Mouse (Mus musculus) CH12.LX (cell line): ENCODE data around the gene Runx2. TPM values are rescaled to one million over a fixed set of nuclear protein-coding genes. Genes with fewer than 3 reads are reported as not detected.

Experiments
- DNase-seq: peaks from one replicate; pipeline ENCODE4 v3.0.0-alpha.2; 2013; ENCODE audit errors: extremely low read depth
- H3K27ac ChIP-seq: 2 replicates; pipeline ENCODE4 v1.5.1; 2012; ENCODE audit warnings: low read depth, mild to moderate bottlenecking, control low read depth, moderate library complexity; ENCODE audit not compliant: insufficient read depth
- H3K27me3 ChIP-seq: replicated peaks from 2 replicates; pipeline ENCODE3; 2012; ENCODE audit warnings: inconsistent platforms
- H3K36me3 ChIP-seq, 2 experiments: replicated peaks in 1 of 2; 2 replicates each; pipeline versions ENCODE3 to v1.6.1; 2012; ENCODE audit warnings: inconsistent platforms in 1 of 2, low read length in 1 of 2, mild to moderate bottlenecking in 1 of 2, mixed read lengths in 1 of 2, moderate library complexity in 1 of 2; ENCODE audit not compliant: control insufficient read depth in 1 of 2, insufficient read depth in 1 of 2
- H3K4me1 ChIP-seq, 2 experiments: 2 replicates each; pipeline ENCODE4 v1.6.1; 2012; ENCODE audit warnings: inconsistent platforms in 1 of 2, moderate library complexity in 1 of 2; ENCODE audit not compliant: insufficient read depth in 2 of 2, control insufficient read depth in 1 of 2
- H3K4me2 ChIP-seq: 2 replicates; pipeline ENCODE4 v1.6.1; 2012; ENCODE audit warnings: low read depth, mild to moderate bottlenecking, control low read depth; ENCODE audit not compliant: poor library complexity, insufficient read depth, severe bottlenecking
- H3K4me3 ChIP-seq, 3 experiments: fragments of 150-350 bp in 1 of 3; sonication (generic) in 1 of 3; replicated peaks in 1 of 3; 2 replicates each; pipeline versions ENCODE3 to v1.5.1; 2011 to 2012; ENCODE audit warnings: low read depth in 2 of 3, low read length in 2 of 3, mild to moderate bottlenecking in 2 of 3, moderate library complexity in 2 of 3, control low read depth in 1 of 3, improper control_type of control experiment in 1 of 3, inconsistent platforms in 1 of 3, mixed read lengths in 1 of 3; ENCODE audit not compliant: poor library complexity in 1 of 3
- H3K79me2 ChIP-seq: replicated peaks from 2 replicates; pipeline ENCODE4 v1.6.1; 2012; ENCODE audit warnings: mild to moderate bottlenecking, moderate library complexity; ENCODE audit not compliant: control insufficient read depth, poor library complexity, insufficient read depth, severe bottlenecking; ENCODE audit errors: extremely low read depth
- H3K9ac ChIP-seq: 2 replicates; pipeline ENCODE4 v1.6.1; 2012; ENCODE audit warnings: low read depth, mild to moderate bottlenecking, control low read depth, moderate library complexity; ENCODE audit not compliant: insufficient read depth
- H3K9me3 ChIP-seq: replicated peaks from 2 replicates; pipeline ENCODE3; 2012; ENCODE audit warnings: low read length, inconsistent platforms, mixed read lengths
- EP300 ChIP-seq: IDR thresholded peaks from 2 replicates; pipeline ENCODE4 v1.6.1; 2011; ENCODE audit warnings: low read length, improper control_type of control experiment
- GABPA ChIP-seq: IDR thresholded peaks from 2 replicates; pipeline ENCODE4 v1.6.1; 2012; ENCODE audit warnings: low read depth, low read length, improper control_type of control experiment, inconsistent platforms; ENCODE audit not compliant: insufficient replicate concordance
- IRF4 ChIP-seq: IDR thresholded peaks from 2 replicates; pipeline ENCODE4 v1.6.1; 2014; ENCODE audit warnings: low read depth, mild to moderate bottlenecking, inconsistent platforms, low read length, improper control_type of control experiment
- JUN ChIP-seq: IDR thresholded peaks from 2 replicates; pipeline ENCODE4 v1.6.1; 2011; ENCODE audit warnings: low read depth, mild to moderate bottlenecking, low read length, improper control_type of control experiment, moderate library complexity; ENCODE audit not compliant: insufficient read depth
- MAX ChIP-seq: IDR thresholded peaks from 2 replicates; pipeline ENCODE4 v1.6.1; 2011; ENCODE audit warnings: low read length, improper control_type of control experiment
- MXI1 ChIP-seq: IDR thresholded peaks from 2 replicates; pipeline ENCODE4 v1.6.1; 2011; ENCODE audit warnings: mild to moderate bottlenecking, low read depth, low read length, improper control_type of control experiment
- NELFE ChIP-seq: IDR thresholded peaks from 2 replicates; pipeline ENCODE4 v1.6.1; 2011; ENCODE audit warnings: low read depth, low read length, improper control_type of control experiment
- POLR2AphosphoS2 ChIP-seq: IDR thresholded peaks from 2 replicates; pipeline ENCODE4 v1.6.1; 2011; ENCODE audit warnings: low read depth, low read length, improper control_type of control experiment
- TCF12 ChIP-seq: IDR thresholded peaks from 2 replicates; pipeline ENCODE4 v1.6.1; 2014; ENCODE audit warnings: low read depth, mild to moderate bottlenecking, inconsistent platforms, low read length, improper control_type of control experiment
- UBTF ChIP-seq: IDR thresholded peaks from 2 replicates; pipeline ENCODE4 v1.6.1; 2012; ENCODE audit warnings: low read depth, mild to moderate bottlenecking, inconsistent platforms, low read length, improper control_type of control experiment, moderate library complexity
- USF2 ChIP-seq: conservative IDR thresholded peaks from 2 replicates; pipeline ENCODE4 v1.6.1; 2011; ENCODE audit warnings: low read depth, low read length, improper control_type of control experiment
- ZC3H11A ChIP-seq: IDR thresholded peaks from 2 replicates; pipeline ENCODE4 v1.6.1; 2012; ENCODE audit warnings: low read depth, mild to moderate bottlenecking, inconsistent platforms, low read length, improper control_type of control experiment
- dilution Hi-C: fragments of 300-500 bp; cut with MboI; formaldehyde crosslinking; loops from 2 replicates; pipeline ENCODE4 v1.14.3; 2020; ENCODE audit warnings: low sequenced_read_pairs; ENCODE audit not compliant: extremely low pct_unique_long_range_greater_than_20kb, extremely low pct_ligation_motif_present
- in situ Hi-C: fragments of 300-500 bp; cut with MboI; formaldehyde crosslinking; loops from 3 replicates; pipeline ENCODE4 v1.14.3; 2019; ENCODE audit warnings: low sequenced_read_pairs, low pct_ligation_motif_present, low pct_unique_long_range_greater_than_20kb, mixed read lengths
- polyA plus RNA-seq: library from polyadenylated mRNA; unstranded; fragments of >175 nt; gene quantifications from 2 replicates; pipeline ENCODE4 v1.2.1, GENCODE M21; 2012; ENCODE audit warnings: low read depth; ENCODE audit not compliant: insufficient read length
- total RNA-seq, 2 experiments: library from RNA; depleted of rRNA; stranded (reverse); fragments of 300-350 nt in 1 of 2; fragments of >200 nt in 1 of 2; gene quantifications; 2 replicates each; pipeline ENCODE4 v1.2.3; 2012 to 2014

The Runx2 gene
- total and polyA plus RNA-seq, 3 experiments: 0.70 to 1.4 (median 1.1) TPM

GRCm38 (mm10) chr17:44472695-44473094 is 341.9 kb downstream of the Runx2 start:
- DNase-seq: no peak
- H3K36me3 ChIP-seq: no peaks in the 10 kb centered on the region
- dilution Hi-C loops (no loop called here), in situ Hi-C loops (loop anchor here (25.0 kb wide), 2 partner anchors 565 to 790 kb away; no protein-coding TSS in a partner anchor)
- no peak overlapping the region for H3K9ac ChIP-seq
- no peak overlapping the region for H3K27ac ChIP-seq
- H3K4me1 ChIP-seq: peaks cover 24 to 38% of the 10 kb centered on the region in 2 experiments
- no peaks in the 10 kb centered on the region for H3K27me3 ChIP-seq
- H3K9me3 ChIP-seq: peaks cover 2% of the 10 kb centered on the region
- no peaks in the 10 kb centered on the region for H3K79me2 ChIP-seq
- no peak overlapping the region for H3K4me2 ChIP-seq
- H3K4me3 ChIP-seq: no peak overlapping the region
- no peak for TF ChIP-seq IRF4
- no peak for TF ChIP-seq USF2

GRCm38 (mm10) chr17:44463679-44464078 is 350.9 kb downstream of the Runx2 start:
- Histone ChIP-seq H3K4me3 (no peak overlapping the region), H3K4me1 (peaks cover 8 to 15% of the 10 kb centered on the region in 2 experiments), H3K79me2 (no peaks in the 10 kb centered on the region), H3K27ac (no peak overlapping the region), H3K9ac (no peak overlapping the region), H3K27me3 (no peaks in the 10 kb centered on the region), H3K4me2 (no peak overlapping the region), H3K9me3 (no peaks in the 10 kb centered on the region), H3K36me3 (no peaks in the 10 kb centered on the region)
- in situ Hi-C loops (loop anchor here (10.0 to 25.0 kb wide), 3 partner anchors 271 to 799 kb away; no protein-coding TSS in a partner anchor), dilution Hi-C loops (no loop called here)
- DNase-seq: no peak
- no peak for TF ChIP-seq JUN
- no peak for TF ChIP-seq TCF12
- TF ChIP-seq EP300: no peak
- no peak for TF ChIP-seq IRF4
- no peak for TF ChIP-seq ZC3H11A
- TF ChIP-seq MXI1: no peak
- no peak for TF ChIP-seq GABPA
- TF ChIP-seq MAX: no peak

- Histone ChIP-seq H3K4me3 (no peak overlapping the region), H3K79me2 (no peaks in the 10 kb centered on the region), H3K9me3 (no peaks in the 10 kb centered on the region), H3K27me3 (no peaks in the 10 kb centered on the region), H3K4me2 (no peak overlapping the region), H3K9ac (no peak overlapping the region), H3K36me3 (no peaks in the 10 kb centered on the region), H3K27ac (no peak overlapping the region), H3K4me1 (peaks cover 18 to 20% of the 10 kb centered on the region in 2 experiments)
- dilution Hi-C loops: no loop called here
- no peak for DNase-seq
- TF ChIP-seq POLR2AphosphoS2 (no peak), UBTF (no peak), TCF12 (no peak), NELFE (no peak)
- in situ Hi-C loops: loop anchor here (10.0 to 25.0 kb wide), 3 partner anchors 275 to 802 kb away; no protein-coding TSS in a partner anchor
These were observed 354.4 kb downstream of the Runx2 start for GRCm38 (mm10) chr17:44460156-44460555.
